Mouse (Mus musculus): ENCODE results near the gene Akr1b8.
"Not testable (repeated sequence)": the region's sequence is repeated elsewhere in the genome, so short reads cannot be mapped to it uniquely, and the experiment has no call there.

Akr1b8 gene

GRCm38 (mm10) chr6:34399606-34400220, 45.8 kb downstream of the Akr1b8 start:
- in situ Hi-C loops (cut with MseI, MboI): no loop called here

DNA sequence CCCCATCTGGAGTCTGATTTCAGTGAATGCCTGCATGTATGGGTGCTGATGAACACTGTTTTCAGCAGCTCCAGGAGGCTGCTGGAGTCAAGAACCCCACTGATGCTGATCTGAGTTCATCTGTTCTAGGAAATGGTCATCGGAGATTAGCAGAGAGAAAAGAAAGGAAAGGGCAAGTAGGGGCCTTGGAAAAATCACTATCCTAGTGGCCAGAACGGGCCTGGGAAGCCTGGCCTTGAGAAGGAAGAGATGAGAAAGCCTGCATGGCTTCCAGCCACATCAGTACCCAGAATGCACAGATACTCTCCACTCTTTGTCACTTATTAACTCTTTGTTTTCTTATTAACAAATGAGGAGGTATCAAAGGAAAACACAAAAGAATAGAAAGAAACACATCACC, 46.8 kb downstream of the Akr1b8 start:
- in situ Hi-C loops (cut with MseI, MboI): no loop called here

- in situ Hi-C loops (cut with MseI, MboI): no loop called here
Observed at GRCm38 (mm10) chr6:34406746-34407145, 52.8 kb downstream of the Akr1b8 start.

- in situ Hi-C loops (cut with MseI, MboI): no loop called here
Observed at GRCm38 (mm10) chr6:34407403-34407802, 53.5 kb downstream of the Akr1b8 start.

DNA sequence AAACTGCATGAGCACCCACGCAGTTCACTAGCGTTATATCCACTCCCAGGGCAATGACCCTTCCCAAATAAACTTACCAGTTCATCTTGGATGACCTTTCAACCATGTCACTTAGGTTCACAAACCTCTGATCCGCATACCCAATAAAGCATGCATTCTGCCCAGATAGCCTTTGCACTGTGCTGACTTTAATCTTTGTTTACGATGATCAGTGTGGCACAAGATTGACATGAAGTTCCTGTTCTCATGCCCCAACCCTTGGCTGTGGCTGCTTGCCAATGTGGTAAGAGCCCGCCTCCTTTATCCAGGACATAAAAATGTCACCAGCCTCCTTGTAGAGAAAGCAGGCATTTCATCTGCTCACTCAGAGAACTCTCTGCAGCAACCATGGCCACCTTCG, 58.1 kb downstream of the Akr1b8 start, which contains the start of gene Akr1b7:
Gene Akr1b7, plus strand, starts transcription at position 312 of the 400 bp plus-strand sequence.
- in situ Hi-C loops (cut with MseI, MboI): no loop called here

GRCm38 (mm10) chr6:34412688-34413087, 58.8 kb downstream of the Akr1b8 start:
- in situ Hi-C loops (cut with MseI, MboI): no loop called here

DNA sequence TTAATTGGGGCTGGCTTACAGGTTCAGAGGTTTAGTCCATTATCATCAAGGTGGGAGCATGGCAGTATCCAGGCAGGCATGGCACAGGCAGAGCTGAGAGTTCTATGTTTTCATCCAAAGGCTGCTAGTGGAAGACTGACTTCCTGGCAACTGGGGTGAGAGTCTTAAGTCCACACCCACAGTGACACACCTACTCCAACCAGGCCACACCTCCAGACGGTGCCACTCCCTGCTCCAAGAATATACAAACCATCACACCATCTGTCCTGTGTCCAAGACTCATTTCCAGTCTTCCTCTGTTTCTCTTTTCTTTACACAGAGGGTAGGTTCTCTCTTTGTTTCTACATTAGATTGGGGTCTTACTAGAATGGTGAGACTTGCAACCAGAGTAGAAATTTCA, 59.5 kb downstream of the Akr1b8 start:
- in situ Hi-C loops (cut with MseI, MboI): not testable (repeated sequence)

DNA sequence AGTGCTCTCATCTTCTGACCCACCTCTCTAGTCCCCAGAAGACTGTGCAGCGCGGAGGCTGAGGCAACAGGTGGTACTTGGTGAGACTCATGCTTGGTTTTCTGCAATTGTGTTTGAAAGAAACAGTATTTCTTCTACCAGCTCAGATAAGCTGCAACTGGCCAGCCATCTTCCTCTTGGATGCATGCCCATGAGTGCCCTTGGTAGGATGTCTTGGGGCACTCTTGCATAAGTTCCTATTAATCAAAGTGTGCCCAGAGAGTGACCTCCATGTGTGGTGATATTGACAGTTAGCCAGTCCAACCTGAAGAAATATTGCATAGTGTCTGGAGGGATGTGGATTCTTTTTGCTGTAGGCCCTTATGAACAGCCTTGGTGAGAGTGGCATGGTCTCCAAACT, 62.6 kb downstream of the Akr1b8 start:
- in situ Hi-C loops (cut with MseI, MboI): no loop called here
